Mouse (Mus musculus) G1E (cell line): ENCODE measurements around the gene Trp53i13.

ENCODE experiments used
- CTCF ChIP-seq: IDR thresholded peaks from 2 replicates; pipeline ENCODE4 v1.5.1; 2012; ENCODE audit warnings: low read depth, low read length, inconsistent platforms, mixed read lengths
- GATA1 ChIP-seq: IDR thresholded peaks from 2 replicates; pipeline ENCODE4 v1.6.1; 2012; ENCODE audit warnings: borderline replicate concordance, low read length, inconsistent platforms, mixed read lengths

DNA sequence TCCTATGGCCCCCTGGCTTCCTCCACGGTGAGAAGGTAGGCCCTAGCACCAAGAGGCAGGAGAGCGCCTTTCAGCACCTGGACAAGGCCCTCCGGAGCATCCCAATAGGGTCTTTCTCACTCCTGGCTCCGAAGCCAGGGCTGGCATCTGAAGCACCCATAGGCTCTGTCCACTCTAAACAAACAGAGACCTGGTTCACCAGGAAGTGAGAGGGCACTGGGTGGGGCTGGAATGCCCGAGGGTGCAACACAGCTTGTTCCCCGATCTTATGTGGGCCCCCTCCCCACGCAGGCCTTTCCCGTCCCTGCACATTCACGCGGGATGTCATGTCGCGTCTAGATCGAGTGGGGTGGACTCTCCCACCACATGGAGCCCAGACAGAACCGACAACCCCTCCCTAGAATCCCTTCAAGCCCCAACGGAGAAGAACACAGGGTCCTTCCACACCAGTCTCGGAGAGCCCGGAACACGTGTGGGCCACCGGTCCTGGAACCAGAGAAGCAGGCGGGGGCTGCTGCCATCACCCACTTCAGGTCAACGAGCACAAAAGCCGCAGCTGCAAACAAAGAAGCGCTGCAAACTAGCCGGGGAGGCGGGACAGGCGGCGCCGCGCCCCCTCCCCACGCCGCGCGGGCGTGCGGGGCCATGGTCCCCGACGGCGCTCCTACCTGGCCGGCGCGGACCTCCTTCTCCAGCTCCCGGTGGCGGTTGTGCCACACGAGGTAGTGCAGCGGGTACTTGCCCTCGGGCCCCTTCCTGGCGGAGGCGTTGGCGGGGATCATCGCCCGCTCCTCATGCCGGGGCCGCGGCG is 26.8 kb downstream of the Trp53i13 start:
- no peak for TF ChIP-seq GATA1
- no peak for TF ChIP-seq CTCF
